Mouse (Mus musculus) cerebellum, postnatal 4 days (tissue): Measurements from ENCODE around the gene Klhl12.
A peak's percentile ranks its signal among the peaks of the same experiment; 100 is the strongest.
"Not testable (repeated sequence)": the region's sequence is repeated elsewhere in the genome, so short reads cannot be mapped to it uniquely, and the experiment has no call there.

Source experiments
- DNase-seq, 2 experiments: peaks; one replicate each; pipeline ENCODE4 v3.0.0; 2022; ENCODE audit warnings: low spot score in 2 of 2, mixed read lengths in 1 of 2

The Klhl12 gene

GRCm38 (mm10) chr1:134515891-134516290, 60.6 kb downstream of the Klhl12 start:
- peak in 1 of 2 experiments; percentile 4 for DNase-seq

- peak in 1 of 2 experiments; percentile 4 for DNase-seq
Measured at GRCm38 (mm10) chr1:134516491-134517198, 61.3 kb downstream of the Klhl12 start.

GRCm38 (mm10) chr1:134517841-134518240, 62.5 kb downstream of the Klhl12 start:
- not testable (repeated sequence) for DNase-seq

- peak; percentile 40 to 71 for DNase-seq
Measured at GRCm38 (mm10) chr1:134518677-134519076, 63.3 kb downstream of the Klhl12 start.

GRCm38 (mm10) chr1:134519201-134519600, 63.9 kb downstream of the Klhl12 start:
- not testable (repeated sequence) for DNase-seq

GRCm38 (mm10) chr1:134520001-134520721, 64.8 kb downstream of the Klhl12 start:
- DNase-seq: no peak

GRCm38 (mm10) chr1:134521163-134521562, 65.8 kb downstream of the Klhl12 start:
- no peak for DNase-seq

- DNase-seq: no peak
Measured at GRCm38 (mm10) chr1:134522325-134522724, 67.0 kb downstream of the Klhl12 start.

GRCm38 (mm10) chr1:134524424-134524823, 69.1 kb downstream of the Klhl12 start:
- no peak for DNase-seq

- no peak for DNase-seq
Measured at GRCm38 (mm10) chr1:134525015-134525414, 69.7 kb downstream of the Klhl12 start.

GRCm38 (mm10) chr1:134526752-134527151, 71.4 kb downstream of the Klhl12 start:
- no peak for DNase-seq

GRCm38 (mm10) chr1:134530618-134531017, 75.3 kb downstream of the Klhl12 start:
- no peak for DNase-seq

GRCm38 (mm10) chr1:134533710-134534109, 78.4 kb downstream of the Klhl12 start:
- DNase-seq: not testable (repeated sequence)

GRCm38 (mm10) chr1:134535054-134535453, 79.7 kb downstream of the Klhl12 start:
- DNase-seq: no peak

GRCm38 (mm10) chr1:134535513-134535912, 80.2 kb downstream of the Klhl12 start:
- no peak for DNase-seq

- no peak for DNase-seq
Measured at GRCm38 (mm10) chr1:134540610-134541009, 85.3 kb downstream of the Klhl12 start.
